Mouse (Mus musculus) ES-E14 (cell line): ENCODE data around the gene Fam168b.

ENCODE experiments used
- HCFC1 ChIP-seq: IDR thresholded peaks from 2 replicates; pipeline ENCODE4 v1.6.1; 2012; ENCODE audit warnings: low read length, inconsistent platforms, borderline replicate concordance; ENCODE audit not compliant: insufficient read depth
- ZC3H11A ChIP-seq: IDR thresholded peaks from 2 replicates; pipeline ENCODE4 v1.6.1; 2012; ENCODE audit warnings: low read depth, mild to moderate bottlenecking, inconsistent platforms, low read length, borderline replicate concordance
- ZNF384 ChIP-seq: IDR thresholded peaks from 2 replicates; pipeline ENCODE4 v1.6.1; 2012; ENCODE audit warnings: low read depth, low read length, inconsistent platforms

GRCm38 (mm10) chr1:34828528-34829294 lies 14.2 kb downstream of the Fam168b start:
- TF ChIP-seq ZNF384 (no peak), ZC3H11A (no peak), HCFC1 (no peak)
